Mouse (Mus musculus) hindbrain, embryonic 11.5 days (tissue): ENCODE data around the gene Ube2d2b. TPM values are rescaled to one million over a fixed set of nuclear protein-coding genes. Genes with fewer than 3 reads are reported as not detected.

Source experiments
- ATAC-seq: fragments of 200-750 bp; cut with Nextera tagmentation; 2 replicates; pipeline ENCODE4 v1.8.0; 2017; ENCODE audit warnings: mild to moderate bottlenecking, moderate TSS enrichment, moderate library complexity; ENCODE audit not compliant: low FRiP score
- DNase-seq: peaks from one replicate; pipeline ENCODE4 v3.0.0-alpha.2; 2015; ENCODE audit warnings: low spot score
- H3K27ac ChIP-seq: fragments of 300-500 bp; sonication (generic); 2 replicates; pipeline ENCODE4 v1.5.1; 2014; ENCODE audit warnings: mild to moderate bottlenecking, low read depth, low read length
- H3K27me3 ChIP-seq: fragments of 300-500 bp; sonication (generic); 2 replicates; pipeline ENCODE4 v1.6.1; 2014; ENCODE audit warnings: mild to moderate bottlenecking, low read length, moderate library complexity, mixed read lengths; ENCODE audit not compliant: control insufficient read depth, insufficient read depth
- H3K36me3 ChIP-seq: fragments of 300-500 bp; sonication (generic); 2 replicates; pipeline ENCODE4 v1.6.1; 2014; ENCODE audit warnings: mild to moderate bottlenecking, low read length, moderate library complexity, mixed read lengths; ENCODE audit not compliant: control insufficient read depth, insufficient read depth
- H3K4me1 ChIP-seq: fragments of 300-500 bp; sonication (generic); replicated peaks from 2 replicates; pipeline ENCODE4 v1.6.1; 2014; ENCODE audit warnings: low read length, mixed read lengths; ENCODE audit not compliant: control insufficient read depth, insufficient read depth
- H3K4me2 ChIP-seq: fragments of 300-500 bp; sonication (generic); replicated peaks from 2 replicates; pipeline ENCODE4 v1.6.1; 2014; ENCODE audit warnings: mild to moderate bottlenecking, low read depth, low read length
- H3K4me3 ChIP-seq: fragments of 300-500 bp; sonication (generic); 2 replicates; pipeline ENCODE4 v1.5.1; 2014; ENCODE audit warnings: low read depth, low read length
- H3K9ac ChIP-seq: fragments of 300-500 bp; sonication (generic); 2 replicates; pipeline ENCODE4 v1.6.1; 2014; ENCODE audit warnings: low read depth, low read length
- H3K9me3 ChIP-seq: fragments of 300-500 bp; sonication (generic); 2 replicates; pipeline ENCODE4 v1.6.1; 2016; ENCODE audit warnings: low read length; ENCODE audit not compliant: control insufficient read depth
- WGBS: fragments of 180-500 bp; shearing (Covaris S2); extraction: QIAGEN DNeasy Blood & Tissue Kit; methylation state at CpG from one replicate; pipeline ENCODE4 v1.1.7; 2014; 5-methylcytosine and 5-hydroxymethylcytosine counted together
- polyA plus RNA-seq: library from polyadenylated mRNA; unstranded; fragments of >200 nt; fragmentation: Nextera tagmentation; extraction: Ambion mirVana; gene quantifications from 2 replicates; pipeline ENCODE4 v1.2.1, GENCODE M21; 2014

Ube2d2b gene
- polyA plus RNA-seq, 1 experiment from 2014 or later, result 0.46 TPM

DNA sequence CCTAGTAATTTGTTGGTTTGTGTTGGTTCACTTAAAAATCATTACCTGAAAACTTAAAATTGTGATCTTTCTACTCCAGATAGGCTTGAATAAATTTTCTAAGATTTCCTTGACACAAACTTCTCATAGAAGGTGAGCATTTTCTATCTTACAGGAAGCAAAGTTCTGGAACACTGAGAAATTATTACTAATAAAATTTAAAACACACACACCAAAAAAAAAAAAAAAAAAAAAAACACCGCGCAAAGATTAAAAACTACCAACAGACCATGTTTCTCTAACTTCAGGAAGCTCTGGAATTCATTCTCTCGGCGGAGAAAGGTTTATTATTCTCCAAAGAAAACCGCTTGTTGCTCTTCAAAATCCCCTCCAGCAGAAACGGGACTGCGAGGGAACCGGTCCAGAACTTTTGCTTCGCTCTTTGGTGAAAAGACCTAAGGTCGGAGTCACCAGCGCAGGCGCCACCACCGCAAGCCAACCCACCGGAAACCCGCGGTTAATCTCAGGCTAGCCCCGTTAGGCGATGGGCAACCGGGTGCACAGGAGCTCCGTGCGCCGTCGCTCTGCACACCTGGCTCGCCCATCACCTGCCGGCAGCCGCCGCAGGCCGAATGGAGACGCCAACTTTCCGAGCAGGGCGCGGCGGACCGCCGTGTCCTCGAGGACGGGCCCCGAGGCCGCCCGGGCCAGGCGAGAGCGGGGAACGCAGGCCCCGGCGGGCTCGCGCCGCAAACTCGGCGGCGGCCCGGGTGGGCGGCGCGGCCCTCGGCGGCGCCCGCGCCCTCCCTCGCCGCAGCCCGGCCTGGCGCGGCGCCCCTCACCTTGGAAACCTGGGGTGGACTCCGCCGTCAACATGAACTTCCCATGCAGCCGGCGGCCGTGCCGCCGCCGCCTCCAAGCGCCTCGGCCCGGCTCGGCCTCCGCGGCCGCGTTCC lies 38.3 kb downstream of the Ube2d2b start:
- 1% methylated on average over 41 of the region's 82 CpGs for WGBS

DNA sequence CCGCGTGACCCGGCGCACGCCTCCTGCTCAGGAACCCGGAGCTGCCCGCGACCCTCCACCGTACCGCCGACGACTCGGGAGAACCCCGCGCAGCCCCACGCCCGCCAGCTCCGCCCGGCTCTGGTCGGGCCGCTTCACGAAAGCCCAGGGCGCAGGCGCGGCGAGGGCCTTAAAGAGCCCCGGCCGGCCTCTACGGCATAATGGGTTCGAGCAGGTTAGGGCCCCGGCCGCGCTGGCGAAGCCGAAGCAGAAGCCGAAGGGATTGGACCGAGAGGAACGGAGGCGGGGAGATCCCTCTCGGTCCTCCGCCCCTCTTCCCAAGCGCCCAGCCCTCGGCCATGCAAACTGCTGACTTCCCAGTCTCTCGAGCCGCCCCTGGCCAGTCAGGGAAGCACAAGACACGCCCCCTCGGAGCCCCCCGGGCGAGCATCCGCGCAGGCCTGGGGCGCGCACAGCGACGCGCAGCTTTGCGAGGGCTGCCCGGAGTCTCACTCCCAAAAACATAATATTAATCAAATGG lies 39.1 kb downstream of the Ube2d2b start:
- Histone ChIP-seq H3K27me3 (no peaks in the 10 kb centered on the region), H3K27ac (peak overlapping the region; percentile 94), H3K4me1 (no peaks in the 10 kb centered on the region), H3K9me3 (no peaks in the 10 kb centered on the region), H3K36me3 (no peaks in the 10 kb centered on the region), H3K4me2 (peak overlapping the region; percentile 74), H3K4me3 (peak overlapping the region; percentile 85), H3K9ac (peak overlapping the region; percentile 91)
- 0% methylated on average over 58 of the region's 58 CpGs for WGBS
- ATAC-seq (peak; percentile 98), DNase-seq (peak; percentile 93)

More for the DNA sequence above, 38.3 kb downstream of the Ube2d2b start:
- H3K4me1 ChIP-seq, result no peaks in the 10 kb centered on the region
- DNase-seq, result peak; percentile 68
- H3K4me2 ChIP-seq, result peak overlapping the region; percentile 74
- H3K27me3 ChIP-seq, result no peaks in the 10 kb centered on the region
- H3K4me3 ChIP-seq, result peak overlapping the region; percentile 85
- H3K27ac ChIP-seq, result peak overlapping the region; percentile 94
- ATAC-seq, result peak; percentile 81
- H3K9me3 ChIP-seq, result no peaks in the 10 kb centered on the region
- no peaks in the 10 kb centered on the region for H3K36me3 ChIP-seq
- peak overlapping the region; percentile 91 for H3K9ac ChIP-seq

DNA sequence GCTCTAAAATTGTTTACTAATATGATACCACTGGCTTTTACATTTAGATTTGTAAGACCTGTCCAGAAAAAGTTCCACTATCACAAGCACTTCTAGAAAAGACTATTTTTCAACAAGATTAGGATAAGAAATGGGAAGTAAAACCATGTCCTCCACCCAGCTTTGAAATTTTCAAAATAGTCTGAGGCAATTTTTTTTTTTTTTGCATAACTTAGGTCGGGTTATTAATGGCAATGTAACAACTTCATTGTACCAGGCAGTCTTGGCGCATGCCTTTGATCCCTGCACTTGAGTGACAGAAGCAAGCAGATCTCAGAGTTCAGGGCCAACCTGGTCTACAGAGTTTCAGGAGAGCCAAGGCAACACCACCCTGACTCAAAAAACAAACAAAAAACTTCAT lies 39.8 kb downstream of the Ube2d2b start:
- no peak overlapping the region for H3K4me3 ChIP-seq
- 61% methylated on average over 2 of the region's 2 CpGs for WGBS
- no peaks in the 10 kb centered on the region for H3K4me1 ChIP-seq
- no peaks in the 10 kb centered on the region for H3K27me3 ChIP-seq
- no peak overlapping the region for H3K27ac ChIP-seq
- H3K9me3 ChIP-seq, result no peaks in the 10 kb centered on the region
- H3K36me3 ChIP-seq, result no peaks in the 10 kb centered on the region
- ATAC-seq, result no peak
- H3K9ac ChIP-seq, result no peak overlapping the region
- no peak overlapping the region for H3K4me2 ChIP-seq
- no peak for DNase-seq

DNA sequence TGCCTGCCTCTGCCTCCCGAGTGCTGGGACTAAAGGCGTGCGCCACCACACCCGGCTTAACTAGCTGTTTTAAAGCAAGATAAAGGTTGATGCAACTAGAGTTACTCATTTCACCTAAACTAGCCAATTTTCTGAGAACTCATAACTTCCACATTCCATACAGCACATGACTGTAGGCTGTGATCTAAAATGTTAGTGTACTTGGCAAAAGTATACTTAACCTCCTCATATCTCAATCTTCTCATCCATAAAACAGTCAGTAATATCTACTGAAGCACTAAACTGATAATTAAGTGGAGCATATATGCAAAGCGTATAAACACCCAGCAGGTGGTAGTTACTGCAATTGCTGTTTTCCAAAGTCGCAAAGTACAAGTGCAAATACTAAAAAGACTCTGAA lies 43.4 kb downstream of the Ube2d2b start:
- 93% methylated on average over 6 of the region's 6 CpGs for WGBS
- Histone ChIP-seq H3K4me2 (no peak overlapping the region), H3K4me1 (no peaks in the 10 kb centered on the region), H3K9me3 (no peaks in the 10 kb centered on the region), H3K27me3 (no peaks in the 10 kb centered on the region), H3K4me3 (no peak overlapping the region), H3K36me3 (no peaks in the 10 kb centered on the region), H3K27ac (no peak overlapping the region), H3K9ac (no peak overlapping the region)
- ATAC-seq, result no peak
- DNase-seq, result no peak

DNA sequence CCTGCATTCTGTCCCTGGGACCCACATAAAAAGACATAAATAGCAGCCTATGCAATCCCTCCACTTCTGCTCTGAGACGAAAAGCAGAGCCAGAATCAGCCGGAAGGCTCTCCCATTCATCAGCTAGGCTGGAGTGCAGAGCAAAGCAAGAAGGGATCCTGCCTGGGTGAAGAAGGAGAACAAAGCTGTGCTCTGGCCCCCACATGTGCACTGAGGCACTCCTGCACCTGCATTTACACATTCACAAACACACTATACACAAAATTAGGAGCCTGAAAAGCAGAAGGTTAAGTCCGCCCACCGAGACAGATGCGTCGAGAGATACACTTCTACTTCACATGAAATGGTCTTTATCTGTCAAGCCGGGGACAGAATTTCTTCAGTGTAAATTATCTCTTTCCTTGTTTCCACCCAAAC lies 44.0 kb downstream of the Ube2d2b start:
- H3K4me2 ChIP-seq, result no peak overlapping the region
- H3K27ac ChIP-seq, result no peak overlapping the region
- H3K9ac ChIP-seq, result no peak overlapping the region
- H3K4me1 ChIP-seq, result no peaks in the 10 kb centered on the region
- no peak overlapping the region for H3K4me3 ChIP-seq
- H3K27me3 ChIP-seq, result no peaks in the 10 kb centered on the region
- DNase-seq (no peak), ATAC-seq (no peak)
- 74% methylated on average over 7 of the region's 7 CpGs for WGBS
- H3K9me3 ChIP-seq, result no peaks in the 10 kb centered on the region
- H3K36me3 ChIP-seq, result no peaks in the 10 kb centered on the region

DNA sequence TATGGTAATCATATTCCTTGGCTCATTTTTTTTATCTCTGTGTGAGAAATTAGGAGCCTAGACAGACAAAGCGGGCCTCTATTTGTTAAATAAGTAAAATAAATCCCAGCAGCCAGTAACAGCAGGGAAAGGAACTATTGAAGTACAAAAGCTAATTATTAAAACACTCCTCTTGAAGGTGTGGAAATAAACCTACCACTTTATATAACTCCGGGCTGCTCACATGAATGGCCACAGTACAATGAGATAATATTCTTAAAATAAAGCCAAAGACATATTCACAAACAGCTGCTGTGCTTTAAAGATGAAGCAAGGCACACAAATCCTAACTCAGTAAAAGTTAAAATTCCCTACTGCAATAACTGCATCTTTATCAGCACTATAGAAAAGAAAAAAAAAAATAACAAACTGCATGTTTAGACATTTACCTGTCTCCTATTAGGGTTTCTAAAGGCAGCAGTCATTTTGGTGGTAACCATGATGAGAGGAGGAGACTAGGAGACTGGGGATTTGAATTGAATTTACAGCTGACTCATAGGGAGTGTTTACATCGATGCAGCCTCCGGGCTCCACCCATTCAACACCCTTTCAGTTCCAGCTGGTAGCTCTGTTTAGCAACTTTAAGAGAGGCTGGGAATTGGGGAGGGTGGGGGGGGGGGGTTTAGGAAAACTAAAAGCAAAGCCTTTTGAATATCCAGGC lies 44.8 kb downstream of the Ube2d2b start, which contains the start of gene Evi5:
TSS of gene Evi5 (minus strand) at position 547 of the 700 bp plus-strand sequence.
- Histone ChIP-seq H3K4me3 (no peak within 1 kb of the TSS), H3K9me3 (no peaks in the 10 kb centered on the region), H3K27ac (no peak within 1 kb of the TSS), H3K36me3 (no peaks in the 10 kb centered on the region), H3K9ac (no peak within 1 kb of the TSS), H3K27me3 (no peaks in the 10 kb centered on the region), H3K4me2 (no peak within 1 kb of the TSS), H3K4me1 (no peaks in the 10 kb centered on the region)
- ATAC-seq (no peak), DNase-seq (no peak)
- 51% methylated on average over 4 of the region's 4 CpGs for WGBS

DNA sequence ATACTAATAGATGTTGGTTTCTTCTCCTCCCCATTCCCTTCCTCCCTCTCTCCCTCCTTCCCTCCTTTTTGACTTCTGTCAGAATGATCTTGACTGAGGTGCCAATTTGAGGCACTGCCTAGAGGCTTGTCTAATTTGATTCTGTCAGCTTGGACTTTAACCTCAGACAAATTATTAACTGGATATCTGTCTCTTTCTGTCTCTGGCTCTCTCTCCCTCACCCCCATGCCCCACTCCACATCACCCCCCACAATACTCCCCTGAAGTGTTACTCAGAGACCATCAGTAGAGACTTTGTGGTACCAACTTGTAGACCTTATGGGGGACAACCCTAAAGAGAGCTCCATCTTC lies 45.3 kb downstream of the Ube2d2b start:
- DNase-seq (no peak), ATAC-seq (no peak)
- Histone ChIP-seq H3K27ac (no peak overlapping the region), H3K4me3 (no peak overlapping the region), H3K4me2 (no peak overlapping the region), H3K36me3 (no peaks in the 10 kb centered on the region), H3K9me3 (no peaks in the 10 kb centered on the region), H3K27me3 (no peaks in the 10 kb centered on the region), H3K9ac (no peak overlapping the region), H3K4me1 (no peaks in the 10 kb centered on the region)

DNA sequence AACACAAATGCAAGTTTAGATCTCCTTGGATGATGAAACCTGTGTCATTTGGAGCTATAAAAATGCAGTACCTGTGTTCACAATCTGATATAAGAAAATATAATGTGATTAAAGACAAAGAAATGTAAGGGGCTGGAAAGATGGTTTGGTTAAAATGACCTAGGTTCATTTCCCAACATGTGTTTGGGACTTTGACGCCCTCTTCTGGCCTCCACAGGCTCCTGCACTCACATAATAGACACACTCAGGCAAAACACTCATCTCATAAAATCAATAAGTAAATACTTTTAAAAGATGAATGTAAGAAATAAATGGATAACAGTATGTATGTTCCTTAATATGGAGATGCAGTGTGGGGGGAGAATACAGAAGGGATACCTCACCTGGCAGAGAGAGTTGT lies 47.2 kb downstream of the Ube2d2b start:
- 81% methylated on average over 1 of the region's 1 CpGs for WGBS
- Histone ChIP-seq H3K4me1 (no peaks in the 10 kb centered on the region), H3K9me3 (no peaks in the 10 kb centered on the region), H3K27me3 (no peaks in the 10 kb centered on the region), H3K4me2 (no peak overlapping the region), H3K27ac (no peak overlapping the region), H3K36me3 (no peaks in the 10 kb centered on the region), H3K4me3 (no peak overlapping the region), H3K9ac (no peak overlapping the region)
- DNase-seq (no peak), ATAC-seq (no peak)
